Mouse (Mus musculus): ENCODE measurements around the gene Mknk1. TPM values are rescaled to one million over a fixed set of nuclear protein-coding genes. Genes with fewer than 3 reads are reported as not detected.
A peak's percentile ranks its signal among the peaks of the same experiment; 100 is the strongest.

The Mknk1 gene
- total RNA-seq, 2 experiments from 2014 or later = 26.2 to 30.2 TPM

DNA sequence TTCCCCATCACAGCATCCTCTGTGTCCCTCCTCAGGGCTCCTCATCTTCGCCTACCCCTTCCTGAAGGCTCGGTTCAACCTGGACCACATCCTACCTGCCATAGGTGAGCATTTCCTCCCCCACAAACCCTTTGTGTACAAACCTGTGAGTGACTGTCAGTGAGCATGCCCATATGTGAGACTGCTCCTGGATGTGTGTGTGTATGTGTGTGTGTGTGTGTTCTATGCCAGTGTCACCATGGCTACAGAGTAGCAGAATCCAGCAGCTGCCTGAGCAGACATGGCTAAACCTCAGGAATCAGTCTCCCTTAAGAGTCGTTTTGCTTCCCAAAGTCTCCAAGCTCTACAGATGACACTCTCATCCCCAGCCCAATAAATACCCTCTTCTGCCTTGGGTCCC is 46.8 kb downstream of the Mknk1 start:
- DNase-seq = no peak
- intact Hi-C loops (cut with DNase I) = no loop called here

- intact Hi-C loops (cut with DNase I) = no loop called here
- peak; percentile 8 to 38 for DNase-seq
Measured at GRCm38 (mm10) chr4:115886875-115887274, 47.9 kb downstream of the Mknk1 start.

DNA sequence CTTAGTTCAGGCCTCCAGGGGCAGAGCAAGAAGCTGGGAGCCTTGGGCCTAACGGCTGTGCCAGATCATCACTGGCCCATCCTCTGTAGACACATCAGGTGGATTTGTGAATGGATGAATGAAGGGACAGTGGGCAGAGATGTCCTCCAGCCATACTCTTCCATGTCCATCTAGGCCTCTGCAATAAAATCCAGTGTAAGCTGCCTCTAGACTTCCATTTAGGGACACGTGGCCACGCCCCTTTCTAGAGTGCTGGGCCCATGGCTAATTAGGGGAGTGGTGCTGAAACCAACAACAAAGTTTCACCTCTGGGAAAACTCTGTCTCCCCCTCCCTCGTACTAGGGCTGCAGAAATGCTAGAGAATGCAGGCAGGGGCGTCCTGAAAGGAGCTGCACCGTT is 51.1 kb downstream of the Mknk1 start:
- intact Hi-C loops (cut with DNase I) = no loop called here
- DNase-seq = no peak

DNA sequence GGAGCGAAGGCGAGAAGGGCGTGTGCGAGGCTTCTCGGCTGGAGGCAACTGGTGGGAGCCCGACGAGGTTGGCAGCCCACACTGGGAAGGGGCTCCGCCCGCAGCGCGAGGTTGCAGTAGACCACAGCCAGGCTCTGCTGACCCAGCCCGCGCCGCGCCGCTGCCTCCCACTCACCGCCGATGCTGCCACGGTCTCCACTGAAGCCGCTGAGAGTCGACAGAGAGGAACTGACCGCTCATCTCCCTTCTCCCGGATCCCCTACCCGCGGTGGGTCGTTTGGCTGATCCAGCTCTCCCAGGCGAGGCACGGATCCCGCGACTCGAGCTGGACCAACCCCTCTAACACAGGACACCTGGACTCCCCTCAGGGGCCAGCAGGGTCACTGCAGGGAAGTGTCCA is 51.6 kb downstream of the Mknk1 start, which contains the start of gene 6430628N08Rik:
6430628N08Rik (plus strand) TSS at position 113 of the 400 bp plus-strand sequence.
- intact Hi-C loops (cut with DNase I) = no loop called here
- no peak for DNase-seq

DNA sequence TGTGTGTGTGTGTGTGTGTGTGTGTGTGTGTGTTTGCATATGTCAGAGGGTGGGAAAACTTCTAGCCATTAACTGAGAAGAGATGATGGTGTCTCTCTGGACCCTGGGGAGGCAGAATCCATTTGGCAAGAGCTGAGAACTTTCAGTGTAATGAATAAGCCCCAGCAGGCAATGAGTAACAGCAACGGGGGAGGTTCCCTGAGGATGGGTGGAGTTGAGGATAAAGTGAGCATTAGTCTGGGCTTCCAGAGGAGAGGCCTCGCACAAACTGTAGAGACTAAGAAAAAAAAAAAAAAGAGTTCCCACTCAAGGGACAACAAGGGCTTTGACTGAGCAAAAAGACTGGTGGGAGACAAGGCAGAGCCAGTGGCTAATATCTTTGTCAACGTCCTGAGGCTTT is 55.3 kb downstream of the Mknk1 start:
- DNase-seq = no peak
- intact Hi-C loops (cut with DNase I) = no loop called here

DNA sequence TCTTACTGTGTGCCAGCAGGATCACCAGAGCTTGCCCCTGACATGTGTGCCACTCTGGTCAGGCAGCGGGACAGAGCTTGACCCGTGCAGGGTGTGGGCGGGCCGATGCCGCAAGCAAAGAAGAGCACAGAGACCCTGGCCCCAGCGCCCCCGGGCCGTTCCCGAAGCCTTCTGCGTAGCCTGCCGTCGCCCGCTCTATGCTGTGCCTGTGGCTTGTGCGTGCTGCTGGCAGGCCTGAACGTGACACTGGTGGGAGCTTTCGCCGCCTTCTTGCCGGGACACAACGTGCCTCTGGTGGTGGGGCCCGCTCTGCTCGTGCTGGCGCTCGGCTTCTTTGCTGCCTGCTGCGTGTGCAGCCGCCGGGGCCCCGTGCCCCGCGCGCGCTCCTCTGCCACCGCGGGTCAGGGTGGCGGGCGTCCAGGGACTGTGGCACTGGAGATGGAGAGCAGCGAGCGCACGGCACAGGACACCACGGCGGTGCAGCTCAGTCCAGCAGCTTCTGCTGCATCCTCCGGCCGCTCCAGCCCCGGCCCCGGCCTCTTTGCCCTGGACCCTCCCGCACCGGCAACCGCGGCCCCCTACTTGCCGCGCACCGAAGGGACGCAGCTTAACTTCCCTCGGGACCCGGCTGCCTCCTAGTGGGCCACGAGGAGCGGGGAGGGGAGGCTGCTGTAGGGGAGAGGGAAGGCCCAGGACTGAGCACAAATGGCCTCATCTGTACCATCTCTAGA is 59.1 kb downstream of the Mknk1 start:
- intact Hi-C loops (cut with DNase I) = no loop called here
- peak; percentile 12 to 13 for DNase-seq

GRCm38 (mm10) chr4:115902816-115903215 is 63.8 kb downstream of the Mknk1 start:
- DNase-seq = peak; percentile 84 to 89
- intact Hi-C loops (cut with DNase I) = loop anchor here (1.0 to 5.0 kb wide), 5 partner anchors 49 to 171 kb away; partner anchors contain the start of gene Nsun4

DNA sequence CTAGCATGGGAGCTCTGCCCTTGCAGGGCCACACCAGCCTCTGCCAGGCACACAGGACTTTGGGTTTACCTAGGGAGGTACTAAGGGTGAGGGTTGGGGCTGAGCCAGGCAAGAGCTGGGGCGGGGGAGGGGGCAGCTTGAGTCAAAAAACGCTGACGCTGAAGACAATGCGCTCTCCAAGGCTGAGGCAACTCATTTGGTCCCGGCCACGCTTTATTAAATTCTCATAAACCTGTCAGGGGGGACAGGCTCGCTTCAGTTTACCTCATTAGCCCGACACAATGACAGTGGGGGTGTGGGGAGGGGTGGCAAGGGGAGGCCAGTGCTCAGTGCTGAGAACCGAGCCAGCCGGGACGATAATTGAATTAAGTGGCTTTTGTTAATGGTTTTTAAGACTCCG is 65.4 kb downstream of the Mknk1 start:
- intact Hi-C loops (cut with DNase I) = loop anchor here (5.0 kb wide), 2 partner anchors 148 to 172 kb away; partner anchors contain the start of gene Nsun4
- DNase-seq = no peak

DNA sequence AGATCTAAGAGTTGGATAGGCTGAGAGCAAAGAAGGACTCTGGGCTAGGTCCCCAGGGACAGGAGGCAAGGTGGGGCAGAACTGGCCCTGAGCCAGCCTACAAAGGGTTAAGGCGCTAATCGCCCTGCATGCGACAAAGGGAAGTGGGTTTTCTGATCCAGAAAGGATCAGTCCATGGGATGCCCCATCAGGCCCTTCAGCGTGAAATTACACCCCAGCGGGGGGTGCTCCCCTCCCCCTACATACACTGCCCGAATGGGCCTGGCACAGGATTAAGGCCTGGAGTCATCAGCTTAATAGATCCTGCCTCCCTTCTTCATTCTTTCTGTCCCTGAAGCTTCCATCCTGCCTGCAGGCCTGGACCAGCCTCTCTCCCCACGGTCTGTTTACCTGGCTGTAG is 66.7 kb downstream of the Mknk1 start:
- DNase-seq = no peak
- intact Hi-C loops (cut with DNase I) = no loop called here

GRCm38 (mm10) chr4:115906791-115907190 is 67.8 kb downstream of the Mknk1 start:
- DNase-seq = no peak
- intact Hi-C loops (cut with DNase I) = no loop called here

- peak in 1 of 2 experiments; percentile 5 for DNase-seq
- intact Hi-C loops (cut with DNase I) = no loop called here
Measured at GRCm38 (mm10) chr4:115907994-115908393, 69.0 kb downstream of the Mknk1 start.

DNA sequence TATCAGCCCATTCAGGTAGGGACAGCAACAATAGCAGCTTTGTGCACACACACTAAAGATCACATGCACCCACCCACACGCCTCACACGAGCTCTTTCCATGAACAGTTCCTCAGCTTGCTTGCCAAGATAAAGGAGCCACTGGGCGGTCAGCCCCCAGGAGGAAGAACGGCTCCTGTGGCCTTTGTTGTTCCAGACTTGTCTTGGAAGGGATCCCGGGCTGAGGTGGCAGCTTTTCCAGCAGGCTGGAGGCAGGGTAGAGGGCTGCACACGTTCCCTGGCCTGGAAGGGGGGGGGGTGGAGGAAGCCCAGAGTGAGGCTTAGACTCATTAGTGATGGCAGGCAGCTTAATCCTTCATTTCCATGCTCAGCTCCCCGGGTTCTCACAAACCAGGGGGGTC is 69.6 kb downstream of the Mknk1 start:
- peak; percentile 54 to 55 for DNase-seq
- intact Hi-C loops (cut with DNase I) = no loop called here

- no peak for DNase-seq
- intact Hi-C loops (cut with DNase I) = no loop called here
Measured at GRCm38 (mm10) chr4:115911586-115911985, 72.6 kb downstream of the Mknk1 start.

DNA sequence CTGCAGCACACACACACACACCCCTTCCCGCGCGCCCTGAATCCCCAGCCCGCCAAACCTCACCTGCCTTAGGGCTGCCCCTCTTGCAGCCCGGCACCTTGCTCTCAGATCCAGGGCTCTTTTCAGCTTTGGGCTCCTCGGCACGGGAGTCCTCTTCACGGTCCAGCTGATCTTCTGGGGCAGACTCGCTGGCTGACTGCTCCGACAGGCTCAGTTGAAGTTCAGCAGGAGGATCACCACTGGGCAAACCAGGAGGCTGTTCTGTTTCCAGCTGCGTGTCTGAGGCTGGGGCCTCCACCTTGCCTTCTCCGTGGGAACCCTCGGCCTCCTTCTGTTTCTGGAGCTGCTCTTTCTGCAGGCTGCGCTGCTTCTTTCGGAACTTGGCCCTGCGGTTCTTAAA is 80.9 kb downstream of the Mknk1 start:
- intact Hi-C loops (cut with DNase I) = no loop called here
- no peak for DNase-seq

- intact Hi-C loops (cut with DNase I) = no loop called here
- no peak for DNase-seq
Measured at GRCm38 (mm10) chr4:115922688-115923087, 83.7 kb downstream of the Mknk1 start.

DNA sequence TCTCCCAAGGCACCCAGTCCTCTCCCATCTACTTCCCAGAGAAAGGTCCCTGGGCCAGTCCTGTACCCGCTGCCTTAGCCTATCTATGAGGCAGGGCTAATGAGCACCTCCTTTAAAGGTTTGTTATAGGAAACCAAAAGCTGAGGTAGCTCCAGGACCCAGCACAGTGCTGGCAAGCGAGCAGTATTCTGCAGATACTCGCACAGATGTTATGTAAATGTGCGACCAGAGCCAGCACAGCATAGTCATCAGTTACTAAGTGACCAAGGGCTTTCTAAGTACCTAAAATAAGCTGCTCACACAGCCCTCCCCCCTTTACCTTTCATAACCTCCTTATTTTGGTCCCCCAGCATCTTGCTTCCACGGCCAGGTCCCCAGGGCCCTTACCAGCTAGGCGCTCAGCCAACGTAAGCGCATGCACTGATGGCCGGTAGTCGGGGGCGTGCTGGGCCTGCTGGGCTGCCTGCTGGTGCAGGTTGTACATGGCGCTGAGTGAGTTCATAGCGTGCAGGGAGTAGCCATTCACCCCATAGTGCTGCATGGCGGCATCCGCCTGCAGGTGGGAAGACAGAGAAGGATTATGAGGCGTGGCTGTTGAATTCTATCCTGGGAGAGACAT is 84.4 kb downstream of the Mknk1 start:
- intact Hi-C loops (cut with DNase I) = no loop called here
- DNase-seq = no peak

DNA sequence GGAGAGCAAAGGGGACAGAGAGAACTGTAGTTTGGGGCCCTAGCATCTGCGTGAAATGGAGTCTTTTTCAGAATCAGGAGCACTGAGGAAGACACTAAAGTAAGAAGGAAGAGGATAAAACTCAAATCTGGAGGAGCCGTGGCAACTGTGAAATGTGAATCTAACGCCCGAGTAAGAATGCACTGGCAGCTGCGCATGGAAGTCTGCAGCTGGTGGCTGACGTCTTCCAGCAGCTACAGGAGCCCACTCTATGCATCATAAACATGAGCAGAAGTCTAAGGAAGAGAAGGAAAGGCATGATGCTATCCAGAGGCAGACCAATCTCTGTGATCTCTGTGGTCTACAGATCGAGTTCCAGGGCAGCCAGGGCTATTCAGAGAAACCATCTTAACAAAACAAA is 88.6 kb downstream of the Mknk1 start:
- intact Hi-C loops (cut with DNase I) = no loop called here
- no peak for DNase-seq

Other genes with a start within 250 kb of the Mknk1 start
- not detected for gene Cyp4a32, start 238.2 kb upstream of the Mknk1 start, total RNA-seq (2021)
- 10 to 100 TPM; 15.3 to 20.0 TPM for gene Cyp4b1, start 191.5 kb upstream of the Mknk1 start, total RNA-seq (2021)
- gene Efcab14, start 101.5 kb upstream of the Mknk1 start, total RNA-seq (2021) = 10 to 100 TPM; 36.7 to 38.9 TPM
- gene Tex38, start 58.2 kb upstream of the Mknk1 start, total RNA-seq (2021) = under 1 TPM; 0.35 to 0.67 TPM
- gene Atpaf1, start 54.4 kb upstream of the Mknk1 start, total RNA-seq (2021) = 10 to 100 TPM; 53.1 to 54.6 TPM
- gene Mob3c, start 11.1 kb upstream of the Mknk1 start, total RNA-seq (2021) = 1 to 10 TPM; 6.1 to 7.0 TPM
- not detected for gene Kncn, start 45.2 kb downstream of the Mknk1 start, total RNA-seq (2021)
- gene 6430628N08Rik, start 51.5 kb downstream of the Mknk1 start, total RNA-seq (2021) = not detected
- gene Dmbx1, start 100.7 kb downstream of the Mknk1 start, total RNA-seq (2021) = not detected
- gene Faah, start 178.7 kb downstream of the Mknk1 start, total RNA-seq (2021) = under 1 TPM; 0.60 to 0.94 TPM
- gene Nsun4, start 214.7 kb downstream of the Mknk1 start, total RNA-seq (2021) = 10 to 100 TPM; 23.5 to 24.8 TPM
- 1,000 to 10,000 TPM; 1,784 to 1,838 TPM for gene Uqcrh, start 235.9 kb downstream of the Mknk1 start, total RNA-seq (2021)
- gene Lrrc41, start 236.1 kb downstream of the Mknk1 start, total RNA-seq (2021) = 10 to 100 TPM; 33.2 to 39.7 TPM

Measured in heart, postnatal 10 days (tissue).